Comparison of ENCODE assay signal across 12 mouse cellular contexts in genomic region chr3:58784219-58785092, GRCm38 (mm10). TPM values are rescaled to one million over a fixed set of nuclear protein-coding genes. Genes with fewer than 3 reads are reported as not detected.
A peak's percentile ranks its signal among the peaks of the same experiment; 100 is the strongest.
DNase-seq lines count a peak whose midpoint lies in the region; ATAC-seq and TF ChIP-seq lines count a peak whose summit lies in the region.
"Had no signal": no experiment of that assay in that cellular context is flagged by ENCODE, and none has a peak within 500 bp of the region (broad histone marks: within the 10 kb centered on the region; RNA-seq: fewer than 3 reads in every experiment).

No protein-coding gene starts in this region.

- TF ChIP-seq POLR2A in brain, embryonic 14.5 days (IDR thresholded peaks at IDR 0.05; ENCODE audit: borderline replicate concordance, extremely low read depth, insufficient read depth, insufficient read length, poor library complexity, severe bottlenecking) = no peak

- 0 out of 2 replicates have a peak, but pooled peaks have one; percentile 44 for ATAC-seq in neutrophil, adult 5-6 weeks (ENCODE audit: extremely low read depth, insufficient number of reproducible peaks, low FRiP score, poor library complexity, severe bottlenecking)
- ATAC-seq in erythroid progenitor cell, adult 5-6 weeks (replicated peaks; ENCODE audit: low FRiP score, poor library complexity, severe bottlenecking) = no peak

- intact Hi-C loops in left cerebral cortex, postnatal 14 days (cut with DNase I) = loop anchor here (2.0 to 5.0 kb wide), 4 partner anchors 57 to 367 kb away; partner anchors contain the start of gene Med12l

- peak; percentile 21; the same call in 1 of the 2 replicates for TF ChIP-seq CTCF in brain, embryonic 14.5 days (IDR thresholded peaks at IDR 0.05; ENCODE audit: borderline replicate concordance, extremely low read depth, insufficient read depth, insufficient read length)

- DNase-seq in adrenal gland, postnatal 14 days = peak; percentile 31
- DNase-seq in adrenal gland, adult 8-10 months = no peak
- peak; percentile 43 to 62 for DNase-seq in left cerebral cortex, postnatal 14 days (ENCODE audit: low spot score in 2 of 2)
- no peak for DNase-seq in left cerebral cortex, adult 8-10 months (ENCODE audit: low spot score in 2 of 2)
- DNase-seq in brain, embryonic 14.5 days (ENCODE audit: low read depth) = peak; percentile 69
- peak; percentile 50 for DNase-seq in kidney, adult 9 months

RNA-seq across cellular contexts. Expression of gene Mindy4b-ps, which starts 37.7 kb away (rescaled TPM):
- total RNA-seq in adrenal gland, postnatal 14 days (2021) = not detected in 2 replicates
- not detected for total RNA-seq in adrenal gland, adult 8-10 months (2022)
- total RNA-seq in left cerebral cortex, postnatal 14 days (2021) = 1 to 10 TPM in 1 of 2 experiments, under 1 TPM in 1; 0.80 to 2.7 TPM
- total RNA-seq in left cerebral cortex, adult 8-10 months (2022) = 1 to 10 TPM; 2.3 to 3.6 (median 2.4) TPM
- 0.08 and 0.11 TPM in 2 replicates for polyA plus RNA-seq in brain, embryonic 14.5 days (2012; rRNA removed)
- not detected in 2 replicates for total RNA-seq in neutrophil, adult 5-6 weeks (2017)
- not detected in 2 replicates for total RNA-seq in erythroid progenitor cell, adult 5-6 weeks (2015; ENCODE audit: low replicate concordance)
- not detected in 2 replicates for total RNA-seq in erythroid progenitor cell, adult 5-6 weeks (2017; ENCODE audit: low replicate concordance)
- polyA plus RNA-seq: C2C12; erythroblast, embryonic 14.5 days; liver, embryonic 16.5 days; stomach, embryonic 15.5 days had no signal

Comparison
In these comparisons a context has a peak if more than half of its experiments do, and no peak if none do; other contexts are left out.
1. DNase-seq: peak in adrenal gland, postnatal 14 days (single experiment), left cerebral cortex, postnatal 14 days (2 of 2), brain, embryonic 14.5 days (single experiment) and kidney, adult 9 months (single experiment); none in adrenal gland, adult 8-10 months (single experiment) and left cerebral cortex, adult 8-10 months (0 of 2).